Mouse (Mus musculus): ENCODE measurements at regions not wholly inside any gene's neighbourhood (a gene's known extent, or its start where the extent isn't known, plus 50 kb on each side); places are given as distances from the start of the nearest gene placed in this dataset.

GRCm38 (mm10) chr2:17887699-17888098 is 109.1 kb downstream of the H2al2a start:
- no peak for TF ChIP-seq POLR2A (IDR thresholded peaks at IDR 0.05; ENCODE audit: low read depth, low read length)
- TF ChIP-seq CTCF (IDR thresholded peaks at IDR 0.05; ENCODE audit: extremely low read depth, insufficient read depth, insufficient read length, insufficient replicate concordance): no peak
